Mouse (Mus musculus) adrenal gland, adult 2 months (tissue): Measurements from ENCODE around the gene C1qtnf5. TPM values are rescaled to one million over a fixed set of nuclear protein-coding genes. Genes with fewer than 3 reads are reported as not detected.
A peak's percentile ranks its signal among the peaks of the same experiment; 100 is the strongest.
"Not testable (repeated sequence)": the region's sequence is repeated elsewhere in the genome, so short reads cannot be mapped to it uniquely, and the experiment has no call there.

ENCODE experiments used
- DNase-seq: peaks from one replicate; pipeline ENCODE4 v3.0.0; 2021
- polyA plus RNA-seq: library from polyadenylated mRNA; depleted of rRNA; stranded (reverse); fragments of >200 nt; gene quantifications from 2 replicates; pipeline ENCODE4 v1.2.3, GENCODE M21; 2012
- total RNA-seq, 2 experiments: library from RNA; stranded (reverse); gene quantifications; 2 replicates each; pipeline ENCODE4 v1.2.3; 2021

Gene C1qtnf5
- total and polyA plus RNA-seq, 3 experiments, result 11.2 to 32.4 (median 17.6) TPM

DNA sequence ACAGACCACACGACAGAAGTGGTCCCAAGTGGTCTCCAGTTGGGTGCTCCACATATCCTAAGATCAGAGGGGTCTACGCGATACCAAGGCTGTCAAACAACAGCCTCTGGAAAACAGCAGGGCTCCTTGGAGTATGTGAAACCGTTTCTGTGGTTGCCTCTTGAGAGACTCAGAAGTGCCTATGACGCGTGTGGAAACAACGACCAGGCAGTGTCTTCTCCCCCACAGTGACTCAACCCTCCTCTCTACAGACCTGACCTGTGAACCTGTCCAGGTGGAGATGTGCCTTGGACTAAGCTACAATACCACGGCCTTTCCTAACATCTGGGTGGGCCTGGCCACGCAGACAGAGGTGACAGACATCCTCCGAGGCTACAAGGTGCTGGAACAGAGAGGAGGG lies 1.3 kb upstream of the C1qtnf5 start:
- no peak for DNase-seq

DNA sequence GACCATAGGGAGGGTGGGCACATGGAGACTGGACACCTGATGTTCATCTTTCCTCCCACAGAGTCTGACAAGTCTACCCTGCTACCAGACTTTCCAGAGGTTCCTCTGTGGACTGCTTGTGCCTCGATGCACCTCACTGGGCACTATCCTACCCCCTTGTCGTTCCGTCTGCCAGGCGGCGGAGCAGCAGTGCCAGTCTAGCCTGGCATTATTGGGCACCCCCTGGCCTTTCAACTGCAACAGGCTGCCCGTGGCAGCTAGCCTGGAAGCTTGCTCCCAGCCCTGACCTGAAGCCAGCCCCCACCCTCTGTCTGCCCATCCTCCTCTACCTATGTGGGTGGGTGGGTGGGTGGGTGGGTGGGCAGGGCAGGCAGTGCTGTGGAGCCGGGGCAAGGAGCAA lies 863 bp upstream of the C1qtnf5 start:
- no peak for DNase-seq

DNA sequence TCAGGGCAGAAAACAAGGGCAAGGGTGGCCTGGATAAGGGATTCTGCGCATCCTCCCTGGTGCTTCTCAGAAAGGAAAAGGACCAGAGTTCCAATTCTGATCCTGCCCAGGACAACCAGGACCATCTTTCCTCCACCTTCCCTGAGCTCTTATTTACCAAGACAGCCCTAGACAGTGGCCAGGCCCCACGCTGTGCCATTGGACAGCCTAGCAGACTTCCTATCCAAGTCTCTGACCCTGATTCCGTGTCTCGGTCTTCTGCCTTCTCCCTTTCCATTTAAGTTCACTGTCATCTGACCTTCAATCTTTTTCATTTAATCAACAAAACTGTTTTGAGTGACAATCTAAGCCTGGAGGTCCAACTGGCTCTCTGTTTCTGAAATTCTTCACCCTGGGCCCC lies 449 bp upstream of the C1qtnf5 start:
- no peak for DNase-seq

DNA sequence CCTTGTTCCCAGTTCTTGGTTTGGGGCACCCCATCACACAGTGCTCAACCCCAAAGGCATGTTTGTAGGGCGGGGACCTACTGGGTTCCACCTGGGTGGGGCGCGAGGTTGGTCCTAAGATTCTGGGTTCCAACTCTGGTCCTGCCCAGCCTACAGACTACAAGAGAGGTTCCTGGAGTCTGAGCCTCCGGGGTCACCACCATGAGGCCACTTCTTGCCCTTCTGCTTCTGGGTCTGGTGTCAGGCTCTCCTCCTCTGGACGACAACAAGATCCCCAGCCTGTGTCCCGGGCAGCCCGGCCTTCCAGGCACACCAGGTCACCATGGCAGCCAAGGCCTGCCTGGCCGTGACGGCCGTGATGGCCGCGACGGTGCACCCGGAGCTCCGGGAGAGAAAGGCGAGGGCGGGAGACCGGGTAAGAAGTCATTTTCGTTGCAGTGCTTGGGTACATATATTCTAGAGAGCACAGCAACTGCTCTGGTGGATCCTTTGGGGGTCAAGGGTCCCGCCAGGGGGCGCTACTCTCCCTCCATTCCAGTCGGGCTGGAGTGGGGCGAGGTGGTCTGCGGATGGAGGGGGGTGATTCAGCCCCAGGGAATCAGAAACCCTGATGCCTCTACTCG lies 623 bp downstream of the C1qtnf5 start:
- DNase-seq, result peak; percentile 81

GRCm38 (mm10) chr9:44108269-44109055 lies 1.4 kb downstream of the C1qtnf5 start:
- no peak for DNase-seq

- DNase-seq, result peak; percentile 77
Observed at GRCm38 (mm10) chr9:44109360-44110095, 2.5 kb downstream of the C1qtnf5 start.

DNA sequence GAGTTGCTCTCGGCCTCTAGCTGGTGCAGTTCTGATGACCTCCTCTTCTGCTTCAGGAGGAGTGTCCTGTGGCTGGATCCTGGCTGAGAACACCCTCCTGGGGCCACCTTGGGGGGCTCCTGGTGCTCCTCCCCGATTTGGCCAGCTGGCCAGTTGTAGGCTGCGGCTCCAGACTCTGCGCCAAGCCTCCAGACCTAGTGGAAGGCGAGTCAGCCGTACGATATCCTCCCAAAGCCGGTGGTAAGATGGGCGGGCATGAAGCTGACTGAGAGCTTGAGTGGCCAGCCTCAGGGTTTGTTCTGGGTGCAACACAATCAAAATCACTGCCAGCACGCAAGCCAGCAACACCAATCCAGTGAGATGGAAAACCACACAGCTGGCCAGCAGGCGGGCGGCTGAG lies 4.9 kb downstream of the C1qtnf5 start:
- DNase-seq, result not testable (repeated sequence)

GRCm38 (mm10) chr9:44113105-44113789 lies 6.2 kb downstream of the C1qtnf5 start, which contains the start of the genes Gm49380 and Rnf26:
Gene Gm49380 (minus strand): TSS chr9:44113500.
Gene Rnf26 (minus strand): TSS chr9:44113517.
- peak; percentile 97 for DNase-seq

DNA sequence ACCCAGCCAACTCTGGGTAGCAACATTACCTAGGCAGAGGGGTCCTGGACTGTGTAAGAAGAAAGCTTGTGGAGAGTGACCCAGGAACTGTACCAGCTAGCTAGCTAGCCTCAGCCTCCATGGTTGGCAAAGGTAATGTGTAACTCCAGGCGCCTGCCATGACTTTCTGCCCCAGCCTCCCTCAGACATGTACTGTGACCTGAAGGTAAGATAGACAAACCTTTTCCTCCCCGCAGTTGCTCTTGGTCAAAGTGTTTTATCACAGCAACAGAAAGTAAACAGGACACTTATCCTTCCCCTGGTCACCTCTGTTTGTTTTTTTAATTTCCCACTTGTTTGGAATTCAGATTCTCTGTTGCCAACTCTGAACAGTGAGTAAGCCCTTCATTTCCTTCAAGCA lies 7.4 kb downstream of the C1qtnf5 start:
- no peak for DNase-seq

DNA sequence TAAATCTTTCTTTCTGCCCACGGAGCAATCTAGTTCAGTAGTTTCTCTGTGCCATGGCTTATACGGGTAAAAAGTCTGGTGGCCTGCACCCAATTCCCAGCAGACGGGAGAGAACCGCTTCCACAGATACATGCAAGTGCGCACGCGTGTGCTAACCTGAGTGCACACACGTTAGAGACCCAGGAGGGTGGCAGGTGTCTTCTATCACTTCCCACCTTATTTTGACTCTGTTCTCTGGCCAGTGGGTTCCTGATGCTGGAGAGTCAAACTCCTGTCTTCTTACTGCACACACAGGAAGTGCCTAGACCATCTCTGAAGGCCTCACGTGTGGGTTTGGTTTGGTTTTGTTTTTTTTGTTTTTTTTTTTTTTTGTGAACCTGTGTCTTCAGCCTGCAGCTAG lies 8.6 kb downstream of the C1qtnf5 start:
- no peak for DNase-seq

DNA sequence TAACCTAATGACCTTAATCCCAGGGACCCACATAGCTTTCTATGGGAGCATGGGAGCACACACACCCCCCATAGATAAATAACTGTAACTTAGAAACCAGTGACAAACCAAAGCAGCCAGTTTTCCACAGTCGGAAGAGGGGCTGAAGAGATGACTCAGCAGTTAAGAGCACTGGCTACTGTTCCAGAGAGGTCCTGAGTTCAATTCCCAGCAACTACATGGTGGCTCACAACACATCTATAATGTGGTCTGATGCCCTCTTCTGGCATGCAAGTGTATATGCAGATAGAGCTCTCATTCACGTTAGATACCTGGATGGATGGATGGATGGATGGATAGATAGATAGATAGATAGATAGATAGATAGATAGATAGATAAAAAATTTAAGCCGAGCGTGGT lies 9.1 kb downstream of the C1qtnf5 start:
- DNase-seq, result no peak

DNA sequence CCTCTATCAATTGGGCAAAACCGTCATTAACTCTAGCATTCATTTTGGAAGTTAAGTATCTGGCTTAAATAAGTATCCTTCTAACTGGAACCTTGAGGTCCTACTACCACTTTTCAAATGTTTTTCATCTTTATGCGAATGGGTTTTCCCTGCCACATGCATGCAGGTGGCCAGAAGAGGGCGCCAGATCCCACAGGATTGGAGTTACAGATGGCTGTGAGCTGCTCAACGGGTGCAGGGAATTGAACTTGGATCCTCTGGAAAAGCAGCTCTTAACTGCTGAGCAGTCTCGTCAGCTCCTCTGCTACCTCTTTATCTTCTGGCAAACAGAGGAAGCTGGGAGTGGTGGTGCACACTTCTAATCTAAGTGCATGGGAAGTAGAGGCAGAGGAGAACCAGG lies 12.0 kb downstream of the C1qtnf5 start:
- no peak for DNase-seq

- no peak for DNase-seq
Observed at GRCm38 (mm10) chr9:44119948-44120465, 13.0 kb downstream of the C1qtnf5 start.

- DNase-seq, result no peak
Observed at GRCm38 (mm10) chr9:44124317-44124716, 17.3 kb downstream of the C1qtnf5 start.

DNA sequence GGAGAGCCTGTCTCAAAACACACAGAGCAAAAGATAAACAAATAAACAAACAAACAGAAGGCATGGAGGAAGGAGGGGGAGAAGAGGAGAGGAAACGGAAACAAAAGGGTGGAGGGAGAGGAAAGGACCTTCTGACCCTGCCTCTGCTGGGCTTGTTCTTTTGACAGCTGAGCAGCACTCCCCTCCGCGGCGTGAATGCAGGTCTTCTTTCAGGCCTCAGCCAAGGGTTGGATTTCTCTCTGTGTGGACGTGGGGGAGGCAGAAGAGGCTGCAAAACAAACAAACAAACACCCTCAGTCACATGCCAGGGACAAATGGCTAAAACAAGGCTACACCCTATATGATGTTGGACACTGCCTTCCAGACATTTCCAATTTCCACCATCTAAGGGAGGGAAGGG lies 18.0 kb downstream of the C1qtnf5 start:
- no peak for DNase-seq

DNA sequence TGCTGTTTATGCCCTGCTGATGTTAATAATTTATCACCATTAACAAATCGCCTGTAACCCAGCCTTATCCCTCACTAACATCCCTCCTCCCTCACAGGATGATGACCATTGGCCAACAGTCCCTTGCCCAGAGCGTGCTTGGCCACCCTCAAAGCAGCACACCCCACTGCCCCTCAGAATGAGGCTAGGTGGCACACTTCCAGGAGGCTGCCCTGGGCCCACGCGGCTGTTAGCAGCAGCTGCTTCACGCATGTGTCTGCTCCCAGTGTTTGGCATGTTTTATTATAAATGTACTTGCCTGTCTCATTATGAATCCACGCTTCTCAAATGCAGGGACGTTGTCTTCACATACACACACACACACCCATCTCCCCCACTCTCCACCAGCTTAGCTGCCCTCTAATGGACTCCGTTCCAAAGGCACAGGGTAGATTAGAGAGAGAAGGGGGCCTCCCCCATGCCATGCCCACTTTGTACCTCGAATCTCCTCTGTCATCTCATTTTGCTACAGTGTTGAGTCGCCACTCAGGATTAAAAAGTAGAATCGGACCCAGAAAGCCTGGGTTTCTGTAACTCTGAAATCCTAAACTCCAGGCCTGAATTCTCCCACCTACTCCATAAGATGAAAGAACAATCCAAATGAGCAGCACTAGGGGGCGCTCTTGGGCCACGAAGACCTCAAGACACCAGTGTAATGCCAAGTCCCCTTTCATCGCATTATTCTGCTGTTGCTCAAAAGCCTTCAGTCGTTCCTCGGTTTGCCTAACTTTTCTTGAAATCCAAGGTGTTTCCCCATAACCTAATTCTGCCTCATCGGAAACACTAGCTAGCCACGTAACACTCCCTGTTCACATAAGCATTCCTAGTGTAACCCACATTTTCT lies 18.7 kb downstream of the C1qtnf5 start:
- peak; percentile 83 for DNase-seq

- DNase-seq, result no peak
Observed at GRCm38 (mm10) chr9:44126746-44127145, 19.7 kb downstream of the C1qtnf5 start.

- DNase-seq, result no peak
Observed at GRCm38 (mm10) chr9:44127351-44127801, 20.3 kb downstream of the C1qtnf5 start.

DNA sequence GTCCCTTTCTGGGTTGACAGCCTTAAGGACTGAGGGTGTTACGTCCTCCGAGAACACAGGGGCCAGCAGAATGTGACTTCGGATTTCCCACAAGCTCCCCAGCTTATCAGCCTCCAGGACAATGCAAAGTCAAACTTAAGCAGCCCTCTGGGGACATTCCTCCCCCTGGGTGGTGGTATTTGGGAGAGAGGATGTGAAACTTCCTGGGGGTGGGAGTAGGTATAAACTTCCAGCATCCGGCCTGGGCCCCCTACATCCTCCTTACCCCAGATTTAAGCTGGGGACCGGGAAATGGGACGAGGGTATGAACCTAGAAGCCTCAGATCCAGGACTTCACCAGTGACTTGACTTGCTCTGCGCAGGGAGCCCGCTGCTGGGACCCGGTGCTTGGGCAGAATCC lies 22.6 kb downstream of the C1qtnf5 start:
- no peak for DNase-seq

DNA sequence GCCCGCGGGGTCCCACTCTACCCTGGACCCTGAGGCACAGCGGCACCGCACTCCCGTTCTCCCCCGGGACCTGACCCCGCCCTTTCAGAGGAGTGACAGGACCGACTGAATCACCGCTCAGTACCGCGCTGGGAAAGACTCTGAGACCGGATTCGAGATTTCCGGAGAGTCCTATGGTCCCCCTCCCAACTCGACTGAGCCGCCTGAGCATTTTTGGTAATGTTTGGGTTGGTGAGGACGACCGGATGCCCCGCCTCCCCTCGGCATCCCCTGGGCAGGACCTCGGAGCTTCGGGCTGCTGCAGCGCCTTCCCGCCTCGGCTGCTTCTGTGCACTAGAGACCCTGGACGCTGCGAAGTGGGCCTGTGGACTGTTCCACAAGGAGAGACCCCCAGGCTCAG lies 23.0 kb downstream of the C1qtnf5 start:
- peak; percentile 86 for DNase-seq
